Mouse (Mus musculus) liver, adult (tissue): ENCODE measurements around the gene Vps13a.

Source experiments
- GATA4 ChIP-seq: IDR thresholded peaks from 2 replicates; pipeline ENCODE4 v1.6.1; 2014; ENCODE audit warnings: mild to moderate bottlenecking, low read length; ENCODE audit not compliant: insufficient replicate concordance

The Vps13a gene

GRCm38 (mm10) chr19:16780790-16781384 is at the start of gene Vps13a:
Gene Vps13a, minus strand, starts transcription at chr19:16780933.
- peak; percentile 42; the same call in 1 of the 2 replicates for TF ChIP-seq GATA4

GRCm38 (mm10) chr19:16827657-16828056 is 46.9 kb upstream of the Vps13a start:
- no peak for TF ChIP-seq GATA4

- no peak for TF ChIP-seq GATA4
Observed at GRCm38 (mm10) chr19:16825228-16825627, 44.5 kb upstream of the Vps13a start.

GRCm38 (mm10) chr19:16814848-16815247 is 34.1 kb upstream of the Vps13a start:
- no peak for TF ChIP-seq GATA4

- TF ChIP-seq GATA4: no peak
Observed at GRCm38 (mm10) chr19:16813306-16813705, 32.6 kb upstream of the Vps13a start.

- no peak for TF ChIP-seq GATA4
Observed at GRCm38 (mm10) chr19:16812072-16812608, 31.4 kb upstream of the Vps13a start.

- no peak for TF ChIP-seq GATA4
Observed at GRCm38 (mm10) chr19:16805102-16805501, 24.4 kb upstream of the Vps13a start.

- TF ChIP-seq GATA4: no peak
Observed at GRCm38 (mm10) chr19:16804578-16804977, 23.8 kb upstream of the Vps13a start.

- no peak for TF ChIP-seq GATA4
Observed at GRCm38 (mm10) chr19:16802707-16803106, 22.0 kb upstream of the Vps13a start.

GRCm38 (mm10) chr19:16802123-16802522 is 21.4 kb upstream of the Vps13a start:
- no peak for TF ChIP-seq GATA4

GRCm38 (mm10) chr19:16797923-16798322 is 17.2 kb upstream of the Vps13a start:
- TF ChIP-seq GATA4: no peak

- no peak for TF ChIP-seq GATA4
Observed at GRCm38 (mm10) chr19:16789930-16790329, 9.2 kb upstream of the Vps13a start.

- TF ChIP-seq GATA4: no peak
Observed at GRCm38 (mm10) chr19:16784879-16785278, 4.1 kb upstream of the Vps13a start.

- no peak for TF ChIP-seq GATA4
Observed at GRCm38 (mm10) chr19:16781406-16782019, 780 bp upstream of the Vps13a start.

GRCm38 (mm10) chr19:16780251-16780783 is 416 bp downstream of the Vps13a start:
- TF ChIP-seq GATA4: no peak

- TF ChIP-seq GATA4: no peak
Observed at GRCm38 (mm10) chr19:16779786-16780185, 947 bp downstream of the Vps13a start.
